Mouse (Mus musculus) gastrocnemius, adult 8-10 months (tissue): ENCODE results near the gene Chchd10. TPM values are rescaled to one million over a fixed set of nuclear protein-coding genes. Genes with fewer than 3 reads are reported as not detected.
"Not testable (repeated sequence)": the region's sequence is repeated elsewhere in the genome, so short reads cannot be mapped to it uniquely, and the experiment has no call there.

Source experiments
- DNase-seq, 2 experiments: peaks; one replicate each; pipeline ENCODE4 v3.0.0; 2022; ENCODE audit warnings: low spot score in 2 of 2
- total RNA-seq, 4 experiments: library from RNA; stranded (reverse); gene quantifications; 2 replicates each; pipeline ENCODE4 v1.2.4; 2022

The Chchd10 gene
- 1,000 to 10,000 TPM; 1,130 to 1,571 (median 1,273) TPM for total RNA-seq

DNA sequence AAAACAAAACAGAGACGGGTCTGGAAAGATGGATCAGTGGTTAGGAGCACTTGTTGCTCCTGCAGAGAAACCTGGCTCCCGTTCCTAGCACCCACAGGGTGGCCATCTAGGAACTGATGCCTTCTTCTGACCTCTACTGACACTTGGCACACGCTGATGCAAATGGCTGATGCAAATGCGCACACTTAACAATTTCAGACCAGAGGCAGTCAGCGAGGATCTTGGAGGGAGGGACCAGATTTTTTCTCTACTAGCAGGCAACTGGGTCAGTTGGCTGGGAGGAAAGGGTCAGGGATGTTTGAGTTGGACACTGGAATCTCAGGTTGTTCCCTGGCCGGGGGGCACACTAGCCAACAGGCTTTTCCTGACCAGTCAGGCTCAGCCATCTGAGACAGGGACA is at the start of gene Chchd10:
Gene Chchd10 (plus strand): TSS at position 240 of the 400 bp plus-strand sequence.
- DNase-seq, result no peak

DNA sequence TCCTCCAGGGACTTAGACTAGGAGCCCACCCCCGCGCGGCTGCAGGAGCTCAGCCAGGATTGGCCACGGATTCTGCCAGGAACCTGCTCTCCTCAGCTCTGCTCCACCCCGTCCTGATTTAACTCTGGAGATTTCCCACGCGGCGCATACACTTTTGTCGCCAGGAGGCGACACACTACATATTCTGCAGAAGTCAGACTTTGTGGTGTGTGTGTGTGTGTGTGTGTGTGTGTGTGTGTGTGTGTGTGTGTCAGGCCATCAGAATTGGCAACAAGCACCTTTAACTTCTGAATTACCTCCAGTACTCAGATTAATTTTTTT is 49.7 kb upstream of the Chchd10 start:
- peak; percentile 53 to 68 for DNase-seq

DNA sequence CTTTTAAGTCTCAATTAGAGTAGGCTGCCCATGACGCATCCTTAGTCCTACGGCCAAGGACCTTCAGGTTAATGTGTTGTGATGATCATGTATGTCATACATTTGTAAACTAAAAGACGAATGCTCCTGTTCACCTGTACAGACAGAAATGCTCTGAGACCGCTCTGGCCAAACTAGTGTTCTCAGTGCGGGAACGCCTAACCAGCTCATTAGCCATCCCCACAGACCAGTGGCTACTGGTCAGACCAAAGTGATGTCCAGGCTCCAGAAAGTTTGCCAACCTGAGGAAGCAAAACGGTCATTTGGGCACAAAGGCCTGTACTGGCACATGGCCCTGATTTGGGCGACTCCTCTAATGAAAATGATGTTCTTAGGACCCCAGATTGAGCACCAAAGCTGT is 48.2 kb upstream of the Chchd10 start:
- DNase-seq, result no peak

DNA sequence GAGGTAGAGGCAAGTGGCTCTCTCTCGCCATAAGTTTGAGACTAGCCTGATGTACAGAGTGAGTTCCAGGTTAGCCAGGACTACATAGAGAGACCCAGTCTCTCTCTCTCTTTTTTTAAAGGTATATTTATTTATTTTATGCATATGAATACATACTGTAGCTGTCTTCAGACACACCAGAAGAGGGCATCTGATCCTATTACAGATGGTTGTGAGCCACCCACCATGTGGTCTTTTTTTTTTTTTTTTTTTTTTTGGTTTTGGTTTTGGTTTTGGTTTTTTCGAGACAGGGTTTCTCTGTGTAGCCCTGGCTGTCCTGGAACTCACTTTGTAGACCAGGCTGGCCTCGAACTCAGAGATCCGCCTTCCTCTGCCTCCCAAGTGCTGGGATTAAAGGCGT is 45.4 kb upstream of the Chchd10 start:
- DNase-seq, result not testable (repeated sequence)

DNA sequence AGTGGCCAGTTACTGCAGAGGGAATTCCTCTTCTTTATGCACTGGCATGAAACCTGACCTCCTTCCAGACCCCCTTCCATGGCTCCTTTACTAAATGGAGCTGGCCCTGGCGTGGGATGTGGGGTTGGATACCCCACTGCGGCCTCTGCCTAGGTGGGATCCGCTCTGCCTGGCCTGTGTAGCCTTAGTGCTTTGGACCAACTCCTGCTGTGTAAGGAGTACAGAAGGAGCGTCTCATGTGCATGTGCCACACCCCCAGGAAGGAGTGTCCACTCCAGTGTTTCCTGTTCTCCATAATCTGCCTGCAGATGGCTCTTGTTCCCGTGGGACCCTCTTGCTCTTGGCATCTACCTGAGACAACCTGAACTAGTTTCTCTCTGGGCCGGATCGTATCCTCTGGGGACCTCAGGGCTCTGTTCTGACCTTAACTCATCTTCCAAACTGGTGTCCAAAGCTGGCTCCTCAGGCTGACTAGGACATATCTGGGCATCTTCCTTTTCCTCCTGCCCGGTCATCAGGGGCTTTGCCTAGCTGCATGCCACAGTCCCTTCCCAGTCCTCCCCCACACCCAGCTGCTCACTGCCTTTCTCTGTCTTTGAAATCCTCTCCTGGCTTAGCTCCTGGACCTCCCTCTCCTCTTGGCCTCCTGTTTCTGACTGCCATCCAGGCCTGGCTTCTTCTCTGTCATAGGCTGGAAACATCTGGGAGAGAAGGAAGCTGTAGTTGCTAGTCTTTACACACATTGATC is 43.4 kb upstream of the Chchd10 start:
- DNase-seq, result no peak

DNA sequence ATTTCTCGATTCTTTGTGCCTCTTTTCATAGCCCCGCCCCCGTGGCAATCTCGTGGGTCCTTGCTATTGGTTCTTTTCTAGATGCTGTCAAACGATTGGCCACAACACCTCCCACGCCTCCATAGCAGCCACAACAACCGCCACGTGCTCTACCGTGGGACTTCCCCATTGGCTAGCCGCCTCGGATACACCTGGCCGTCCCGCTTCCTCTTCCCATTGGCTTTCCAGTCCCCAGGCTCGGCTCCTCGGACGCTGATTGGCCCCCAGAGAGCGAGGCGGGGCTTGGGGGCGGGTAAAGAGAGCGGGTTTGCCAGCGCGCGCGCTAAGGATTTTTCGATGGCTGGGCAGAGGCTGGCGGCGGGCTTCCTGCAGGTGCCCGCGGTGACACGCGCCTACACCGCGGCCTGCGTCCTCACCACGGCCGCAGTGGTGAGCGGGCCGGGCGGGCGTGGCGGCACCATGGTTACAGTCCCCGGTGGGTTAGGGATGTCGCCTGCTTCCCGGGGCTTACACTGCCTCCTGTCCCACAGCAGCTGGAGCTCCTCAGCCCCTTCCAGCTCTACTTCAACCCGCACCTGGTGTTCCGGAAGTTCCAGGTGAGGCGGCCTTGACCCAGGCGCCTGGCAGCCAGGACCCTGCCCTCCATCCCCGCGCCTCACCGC is 39.7 kb upstream of the Chchd10 start, which contains the start of gene Derl3:
Gene Derl3 (plus strand): TSS at position 325 of the 662 bp plus-strand sequence.
- peak; percentile 83 to 86 for DNase-seq

DNA sequence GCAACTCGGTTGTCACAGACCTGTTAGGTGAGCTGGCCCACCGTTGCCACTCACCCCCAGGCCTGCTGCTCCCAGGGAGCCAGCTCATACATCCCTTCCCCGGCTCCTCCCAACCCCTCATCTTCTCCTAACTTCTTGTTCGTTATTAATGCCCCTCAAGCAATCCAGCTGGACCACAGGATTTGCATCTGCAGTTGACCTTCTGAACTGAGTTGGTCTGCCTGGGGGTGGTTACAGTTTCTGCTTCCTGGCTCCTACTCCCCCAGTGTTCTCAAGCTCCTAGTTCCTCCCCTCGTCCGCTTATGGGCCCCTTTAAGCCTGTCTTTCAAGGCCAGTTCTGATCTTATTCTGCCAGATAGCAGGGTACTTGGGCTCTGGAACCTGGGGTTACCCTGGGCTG is 38.3 kb upstream of the Chchd10 start:
- no peak for DNase-seq

DNA sequence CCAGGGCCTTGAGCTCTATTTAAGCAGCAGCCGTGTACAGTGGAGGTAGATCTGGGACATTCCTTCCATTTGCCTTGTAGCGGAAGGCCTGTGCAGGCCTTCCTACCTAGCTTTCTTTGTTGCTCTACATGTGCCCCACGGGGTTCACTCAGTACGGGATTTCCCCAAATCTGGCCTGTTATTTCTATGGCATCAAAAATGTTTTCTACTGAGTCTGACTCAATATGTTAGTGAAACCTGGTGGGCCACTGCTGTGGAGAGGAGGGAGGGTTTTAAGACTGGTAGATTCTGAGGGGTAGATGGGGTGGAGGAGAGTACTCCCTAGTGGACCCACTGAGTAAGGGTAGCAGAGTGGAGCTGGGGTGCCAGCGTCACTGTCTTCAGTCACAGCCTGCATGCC is 37.2 kb upstream of the Chchd10 start:
- DNase-seq, result no peak

DNA sequence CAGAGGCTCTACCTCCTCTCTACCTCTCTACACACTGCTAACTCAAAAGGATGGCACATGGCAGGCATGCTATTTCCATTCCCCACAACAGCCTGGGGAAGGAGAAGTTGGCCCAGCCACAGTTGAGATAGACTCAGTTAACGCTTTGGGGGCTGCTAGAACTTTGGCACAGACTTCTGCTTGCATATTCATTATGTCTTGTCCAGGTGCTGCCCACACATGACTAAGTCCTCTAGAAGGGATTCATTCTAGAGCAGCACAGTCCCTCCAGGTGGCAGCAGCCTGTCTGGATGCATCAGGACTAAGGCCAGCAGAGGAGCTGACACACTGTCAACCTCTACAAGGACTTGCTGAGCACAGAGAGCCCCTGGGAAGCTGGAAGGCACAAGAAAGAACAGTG is 36.7 kb upstream of the Chchd10 start:
- DNase-seq, result no peak

DNA sequence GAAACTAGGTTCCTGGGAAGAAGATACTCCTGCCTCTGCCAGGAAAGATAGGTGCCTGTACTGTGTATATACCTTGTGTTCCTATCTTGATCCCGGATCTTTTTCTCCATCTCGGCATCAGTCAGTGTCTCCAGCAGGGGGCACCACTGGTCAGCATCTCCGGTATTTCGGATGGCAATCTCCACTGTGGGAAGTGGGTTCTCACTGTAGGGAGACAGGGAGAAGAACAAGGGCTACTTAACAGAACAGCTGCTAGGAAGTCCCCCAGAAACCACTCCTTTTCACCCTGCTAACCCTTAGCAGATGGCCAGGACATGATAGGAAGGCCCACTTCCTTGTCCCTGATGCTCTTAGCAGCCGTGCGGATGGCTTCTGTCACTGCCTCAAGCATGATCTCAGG is 35.6 kb upstream of the Chchd10 start:
- peak; percentile 74 to 75 for DNase-seq

DNA sequence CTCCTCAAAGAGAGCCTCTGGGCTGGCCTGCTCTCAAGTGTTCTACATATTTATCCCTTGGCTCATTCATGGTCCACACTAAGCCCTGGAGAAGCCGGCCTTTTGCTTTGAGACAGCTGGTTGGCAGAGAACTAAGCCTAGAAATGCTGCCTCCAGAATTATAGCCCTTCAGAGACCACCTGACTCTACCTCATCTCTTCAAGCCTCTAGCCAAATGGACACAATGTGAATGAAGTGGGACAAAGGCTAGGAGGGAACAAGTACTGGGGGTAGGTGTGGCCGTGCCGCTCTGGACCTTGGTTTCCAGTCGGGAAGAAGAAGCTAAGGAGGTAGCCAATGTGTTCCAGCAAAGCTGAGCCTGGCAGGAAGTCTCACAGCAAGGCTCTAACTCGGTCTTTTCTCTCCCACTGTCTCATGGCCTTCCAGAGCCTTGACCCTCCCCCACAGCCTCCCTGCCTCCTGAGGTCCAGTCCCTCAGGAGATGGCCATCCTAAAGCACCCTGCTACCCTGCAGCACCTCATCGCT is 34.8 kb upstream of the Chchd10 start:
- no peak for DNase-seq

DNA sequence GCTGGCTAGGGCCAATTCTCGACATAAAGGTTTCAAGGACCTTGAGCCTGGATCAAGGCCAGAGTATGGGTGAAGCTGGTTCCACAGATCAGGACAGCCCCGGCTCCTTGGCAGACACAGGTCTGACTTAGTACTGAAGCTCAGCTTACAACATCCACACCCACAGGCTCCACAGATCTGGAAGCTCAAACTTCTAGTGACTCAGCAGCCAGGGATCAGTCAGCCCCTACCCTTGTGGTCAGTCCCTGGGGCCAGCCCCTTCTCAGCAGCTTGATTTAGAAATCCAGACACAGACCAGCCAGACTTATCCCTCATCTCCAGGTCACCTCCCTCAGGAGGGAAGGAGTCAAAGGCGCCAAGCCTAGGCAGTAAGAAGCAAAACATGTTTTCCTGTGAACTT is 34.1 kb upstream of the Chchd10 start:
- peak; percentile 77 to 85 for DNase-seq

DNA sequence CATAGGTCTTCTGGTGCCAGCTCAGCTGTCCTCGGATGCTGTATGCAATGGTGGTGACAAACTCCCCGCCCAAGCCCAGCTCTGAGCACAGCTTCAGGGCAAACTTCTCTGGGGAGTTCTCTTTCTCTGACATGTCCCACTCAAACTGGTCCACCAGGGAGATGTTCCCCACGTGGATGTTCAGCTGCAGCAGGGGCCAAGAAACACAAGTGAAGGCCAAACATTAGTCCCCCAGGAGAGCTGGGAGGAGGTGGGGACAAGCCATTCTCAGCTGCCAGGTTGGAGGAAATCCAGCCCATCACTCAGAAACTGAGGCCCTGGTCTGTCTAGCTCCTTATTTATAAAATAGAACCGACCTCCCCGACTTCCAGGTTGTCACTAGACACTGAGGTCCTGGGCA is 28.5 kb upstream of the Chchd10 start:
- no peak for DNase-seq

DNA sequence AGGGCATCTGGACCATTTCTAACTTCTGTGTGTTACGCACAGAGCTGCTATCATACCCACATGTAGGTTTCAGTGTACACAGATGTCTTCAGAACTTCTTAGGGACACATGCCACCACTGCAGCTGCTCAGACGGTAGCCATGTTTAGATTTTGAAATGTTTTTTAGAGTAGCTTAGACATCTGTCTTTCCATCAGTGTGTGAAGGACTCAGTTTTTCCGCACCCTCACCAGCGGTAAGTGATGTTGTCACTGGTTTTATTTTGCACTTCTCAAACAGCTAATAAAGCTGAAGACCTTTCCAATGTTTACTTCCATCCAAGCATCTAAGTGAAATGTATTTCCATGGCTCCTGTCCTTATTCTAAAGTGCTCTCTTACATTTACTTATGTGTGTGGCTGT is 26.0 kb upstream of the Chchd10 start:
- DNase-seq, result no peak

DNA sequence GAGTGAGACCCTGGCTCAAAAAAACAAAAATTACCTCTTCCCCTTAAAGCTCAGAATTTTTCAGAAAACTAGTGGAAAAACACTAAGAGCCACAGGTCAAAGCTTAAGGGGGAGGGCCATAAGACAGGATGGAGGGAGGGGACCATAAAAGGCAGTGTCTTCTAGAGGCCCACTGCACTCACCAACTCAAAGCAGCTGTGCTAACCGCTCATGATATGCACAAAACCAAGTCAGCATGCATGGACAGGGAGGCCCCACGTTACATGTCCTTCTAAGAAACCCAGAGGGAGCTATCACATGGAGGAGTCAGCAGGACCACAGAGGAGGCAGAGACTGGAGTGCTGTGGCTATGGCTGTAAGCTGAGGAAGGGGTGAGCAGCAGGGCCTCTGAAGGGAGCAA is 22.2 kb upstream of the Chchd10 start:
- no peak for DNase-seq

DNA sequence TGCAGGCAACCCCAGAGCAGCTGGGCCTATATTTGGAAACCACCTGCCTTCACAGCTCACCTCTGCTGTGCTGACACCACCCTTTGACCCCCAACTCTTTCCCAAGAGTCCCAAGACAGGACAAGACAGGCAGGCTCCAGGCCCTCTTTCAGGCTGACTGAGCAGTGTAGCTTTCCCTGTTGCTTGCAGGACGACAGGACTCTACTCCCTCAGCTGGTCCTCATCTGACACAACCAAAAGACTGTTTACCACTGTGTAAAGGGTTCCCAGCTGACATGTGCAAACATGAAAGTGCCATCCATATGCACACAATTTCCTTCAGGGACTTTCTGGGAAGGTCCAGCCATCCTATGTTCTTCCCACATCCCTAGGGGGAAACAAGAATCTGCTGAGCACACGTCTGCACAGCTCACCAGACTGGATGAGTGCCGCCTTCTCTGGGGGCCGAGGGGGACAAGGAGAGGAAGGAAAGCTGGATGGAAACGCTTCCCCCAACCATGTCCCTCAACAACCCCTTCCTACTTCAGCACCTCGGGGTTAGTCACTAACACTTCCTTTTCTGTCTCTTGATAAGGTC is 19.8 kb upstream of the Chchd10 start:
- no peak for DNase-seq

DNA sequence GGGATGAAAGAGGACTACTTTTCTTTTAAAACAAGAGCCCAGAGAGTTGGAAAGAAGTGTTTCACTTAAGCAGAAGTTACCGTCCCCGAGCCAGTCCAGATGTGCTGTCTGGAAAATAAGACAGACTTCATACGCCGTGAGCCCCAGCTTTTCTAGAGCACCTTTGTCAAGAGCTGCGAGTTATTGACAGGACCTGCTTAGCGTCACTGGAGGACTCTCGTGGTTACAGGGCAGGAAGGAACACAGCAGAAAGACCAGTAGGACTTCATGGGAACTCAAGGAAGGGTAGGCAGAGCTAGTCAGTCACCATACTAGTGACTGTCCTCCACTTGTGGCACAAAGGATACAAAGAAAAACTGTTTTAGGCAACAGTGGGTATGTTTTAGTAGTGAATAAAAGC is 17.4 kb upstream of the Chchd10 start:
- no peak for DNase-seq

DNA sequence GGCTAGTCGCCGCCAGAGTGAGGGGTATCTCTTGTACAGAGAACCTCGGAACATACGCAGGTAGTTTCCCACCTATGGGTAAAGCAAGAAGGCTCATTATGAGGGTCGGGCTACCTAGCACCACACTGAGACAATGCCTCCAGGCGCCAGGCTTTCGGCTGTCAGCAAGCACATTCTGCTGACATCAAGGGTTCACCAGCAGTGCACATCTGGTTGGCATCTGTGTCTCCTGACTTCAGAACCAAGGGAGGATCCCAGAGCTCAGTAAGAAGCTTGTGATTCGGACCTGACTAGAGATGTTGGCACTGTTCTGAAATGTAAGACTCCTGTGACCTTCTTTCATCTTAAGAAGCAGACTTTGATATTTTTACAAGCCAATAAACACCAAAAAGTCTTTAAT is 16.1 kb upstream of the Chchd10 start:
- no peak for DNase-seq

DNA sequence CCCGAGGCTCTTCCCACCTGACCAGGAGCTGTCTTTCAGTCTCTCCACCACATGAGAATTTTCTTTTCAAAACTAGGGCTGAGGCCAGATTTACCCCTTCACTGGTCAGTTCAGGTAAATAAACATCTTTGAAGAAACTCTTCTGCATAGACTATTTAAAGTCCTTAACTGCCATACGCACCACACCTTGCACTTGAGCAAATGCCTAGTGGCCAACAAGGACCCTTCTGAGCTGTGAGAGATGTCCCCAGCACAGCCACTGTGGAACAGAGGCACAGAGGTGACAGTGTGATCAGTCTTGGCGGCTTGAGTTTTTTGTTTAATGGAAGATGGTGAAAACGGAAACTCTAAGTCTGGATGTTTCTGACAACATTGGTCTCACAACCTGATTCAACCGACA is 13.9 kb upstream of the Chchd10 start:
- no peak for DNase-seq

DNA sequence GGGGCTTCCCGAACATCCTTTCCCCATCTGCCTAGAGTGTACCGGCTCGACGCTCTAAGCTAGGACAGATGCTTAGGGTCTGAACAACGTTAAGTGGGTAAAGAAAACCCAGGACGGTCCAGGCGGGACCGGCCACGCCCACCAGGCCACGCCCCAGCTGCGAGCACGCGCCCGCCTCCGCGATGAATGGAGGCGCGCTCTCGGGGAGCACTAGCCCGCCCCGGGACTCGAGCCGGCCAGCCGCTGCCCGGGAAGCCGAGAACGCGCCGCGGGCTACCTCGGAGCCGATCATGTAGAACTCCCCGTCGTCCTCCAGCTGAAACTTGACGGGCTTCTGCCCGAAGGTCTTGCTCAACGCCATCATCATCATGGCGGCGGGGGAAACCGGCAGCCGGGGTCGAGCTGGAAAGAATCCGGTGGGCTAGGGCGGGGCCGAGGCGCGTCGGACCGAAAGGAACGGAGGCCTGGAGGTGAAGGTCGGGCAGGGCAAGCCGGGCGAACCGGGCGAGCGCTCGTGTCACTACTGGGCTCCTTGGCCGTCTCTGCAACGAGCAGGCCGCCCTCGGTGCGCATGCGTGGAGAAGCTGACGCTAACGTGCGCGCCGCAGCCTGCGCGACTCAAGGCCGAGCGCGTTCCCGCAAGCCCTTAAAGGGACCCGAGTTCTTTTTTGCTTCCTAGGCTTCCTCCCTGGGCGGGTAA is 11.8 kb upstream of the Chchd10 start, which contains the start of gene Smarcb1:
Gene Smarcb1 (minus strand): TSS at position 592 of the 700 bp plus-strand sequence.
- DNase-seq, result peak; percentile 91 to 94

DNA sequence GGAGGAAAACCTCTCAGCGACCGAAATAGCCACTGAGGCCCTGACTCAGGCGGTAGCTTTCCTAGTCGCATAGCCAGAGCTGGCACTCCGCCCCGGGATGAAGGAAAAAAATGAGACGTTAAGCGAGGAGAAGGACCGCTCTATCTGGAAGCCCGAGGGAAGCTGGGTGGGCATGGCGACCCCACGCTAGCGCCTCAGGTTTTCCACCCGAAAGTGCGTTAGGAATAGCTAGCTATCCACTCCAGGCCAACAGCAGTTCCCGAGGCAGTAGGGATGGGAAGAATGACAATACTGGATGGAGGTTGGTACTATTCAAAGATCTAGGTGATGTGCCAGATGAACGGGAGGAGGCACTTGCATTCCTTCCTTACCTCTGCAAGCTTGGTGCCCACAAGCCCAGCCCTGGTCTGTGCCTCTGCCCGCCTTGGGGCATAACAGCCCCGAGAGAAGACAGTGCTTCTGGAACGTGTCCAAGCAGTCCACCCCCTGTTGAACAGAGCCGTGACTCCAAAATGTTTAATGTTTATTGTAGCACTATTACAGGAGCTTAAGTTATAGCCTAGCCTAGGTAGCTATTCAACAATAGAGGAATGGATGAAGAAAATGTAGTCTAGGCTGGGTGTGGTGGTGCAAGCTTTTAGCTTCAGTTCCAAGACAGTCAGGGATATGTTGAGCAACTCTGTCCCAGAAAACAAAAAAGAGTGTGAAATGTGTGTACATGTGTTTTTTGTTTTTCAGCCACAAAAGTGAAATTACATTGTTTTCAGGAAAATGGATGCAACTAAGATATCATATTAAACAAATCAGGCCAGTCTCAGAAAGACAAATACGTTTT is 11.0 kb upstream of the Chchd10 start:
- DNase-seq, result no peak
